Mouse (Mus musculus) retina, embryonic 14.5 days (tissue): Measurements from ENCODE around the gene Clybl.

Source experiments
- DNase-seq: peaks from one replicate; pipeline ENCODE4 v3.0.0-alpha.2; 2015; ENCODE audit warnings: low spot score

Clybl gene

GRCm38 (mm10) chr14:122200247-122200885 lies 18.9 kb downstream of the Clybl start:
- no peak for DNase-seq

DNA sequence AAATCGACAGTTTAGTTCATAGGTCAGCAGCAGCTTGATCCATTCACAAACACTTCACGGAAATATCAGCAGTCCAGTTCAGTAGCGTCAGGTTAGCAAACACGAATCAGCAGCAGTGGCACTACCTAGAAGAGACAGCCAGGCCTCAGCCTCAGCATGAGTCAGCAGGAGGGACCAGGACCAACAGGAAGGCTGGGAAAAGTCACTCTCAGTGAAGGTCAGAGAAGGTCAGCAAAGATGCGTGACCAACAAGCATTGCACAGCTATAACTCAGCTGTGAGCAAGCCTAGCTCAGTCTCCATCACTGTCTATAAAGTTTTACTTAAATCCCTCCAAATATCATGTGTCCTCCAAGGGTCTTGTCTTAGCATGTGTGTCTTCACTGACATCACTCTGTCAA lies 27.7 kb downstream of the Clybl start:
- no peak for DNase-seq

- no peak for DNase-seq
These were observed 32.1 kb downstream of the Clybl start for GRCm38 (mm10) chr14:122213590-122213989.

DNA sequence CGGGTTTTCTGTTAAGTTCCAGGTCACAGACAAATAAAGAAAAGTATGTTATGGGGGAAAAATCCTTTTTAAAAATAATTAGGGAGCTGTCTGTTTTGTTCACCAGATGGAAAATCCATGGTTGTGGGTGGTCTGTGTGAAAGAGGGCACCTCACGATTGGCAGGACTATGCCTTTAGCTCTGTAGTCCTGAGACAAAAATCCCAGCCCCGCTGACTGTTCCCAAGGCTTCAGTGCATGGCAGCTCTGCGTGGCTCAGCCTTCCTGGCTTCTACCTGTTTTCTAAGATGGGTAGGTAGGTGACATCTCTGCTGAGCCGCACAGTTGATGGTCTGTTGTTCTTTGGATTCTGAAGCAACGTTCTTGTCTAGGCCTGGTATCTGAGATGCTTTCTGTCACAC lies 32.6 kb downstream of the Clybl start:
- DNase-seq = no peak

DNA sequence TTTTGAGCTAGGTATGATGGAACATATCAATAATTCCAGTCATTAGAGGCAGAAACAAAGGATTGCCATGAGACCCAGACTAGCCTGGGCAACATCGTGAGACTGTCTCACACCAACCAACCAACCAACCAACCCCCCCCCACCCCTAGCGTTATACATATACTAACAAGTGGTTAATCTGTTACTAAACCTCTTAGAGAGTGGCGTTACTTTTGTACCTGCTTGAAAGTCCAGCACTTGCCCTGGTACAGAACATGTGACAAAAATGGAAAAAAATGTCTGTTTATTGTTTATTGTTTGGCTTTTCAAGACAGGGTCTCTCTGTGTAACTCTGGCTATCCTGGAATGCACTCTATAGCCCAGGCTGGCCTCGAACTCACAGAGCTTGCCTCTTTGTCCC lies 35.7 kb downstream of the Clybl start:
- DNase-seq = no peak

GRCm38 (mm10) chr14:122222934-122223374 lies 41.5 kb downstream of the Clybl start:
- DNase-seq = no peak

GRCm38 (mm10) chr14:122223461-122224102 lies 42.1 kb downstream of the Clybl start:
- peak; percentile 98 for DNase-seq

DNA sequence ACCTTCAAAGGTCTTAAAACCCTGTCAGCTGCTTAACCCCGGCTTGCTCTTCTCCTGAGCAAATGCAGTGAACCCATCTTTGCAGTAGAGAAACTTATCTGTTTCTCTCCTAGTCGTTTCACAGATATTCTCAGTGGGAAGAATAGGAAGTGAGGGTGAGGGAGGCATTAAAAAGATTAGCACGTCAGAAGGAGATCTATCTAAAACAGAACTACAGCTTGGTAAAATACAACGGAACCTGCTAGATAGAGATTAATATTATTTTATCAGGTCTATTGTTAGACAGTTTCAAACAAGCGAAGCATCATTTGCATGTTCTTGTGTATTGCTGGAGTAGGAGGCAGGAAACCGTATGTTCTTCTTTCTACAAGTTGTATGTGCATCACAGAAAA lies 42.6 kb downstream of the Clybl start:
- DNase-seq = no peak

DNA sequence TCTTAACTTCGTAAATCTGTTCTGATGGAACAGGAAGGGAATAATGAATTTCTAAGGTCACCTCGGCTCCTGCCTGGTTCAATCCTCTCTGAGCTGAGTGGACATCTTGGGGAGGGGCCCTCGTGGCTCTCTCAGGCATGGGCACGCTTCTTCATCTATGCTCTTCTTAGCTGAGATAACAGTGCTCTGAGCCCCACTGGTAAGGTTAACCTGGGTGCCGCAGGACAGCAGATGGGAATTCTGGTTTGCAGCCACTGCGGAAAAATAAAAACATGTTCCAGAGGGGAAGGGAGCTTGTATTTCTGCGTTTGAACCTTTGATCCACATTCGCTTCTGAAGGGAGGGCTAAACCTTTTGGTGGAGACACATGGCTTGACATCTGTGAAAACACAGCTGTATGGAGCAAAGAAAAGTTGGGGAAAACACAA lies 43.0 kb downstream of the Clybl start:
- peak; percentile 13 for DNase-seq

GRCm38 (mm10) chr14:122225479-122226132 lies 44.1 kb downstream of the Clybl start:
- peak; percentile 37 for DNase-seq

DNA sequence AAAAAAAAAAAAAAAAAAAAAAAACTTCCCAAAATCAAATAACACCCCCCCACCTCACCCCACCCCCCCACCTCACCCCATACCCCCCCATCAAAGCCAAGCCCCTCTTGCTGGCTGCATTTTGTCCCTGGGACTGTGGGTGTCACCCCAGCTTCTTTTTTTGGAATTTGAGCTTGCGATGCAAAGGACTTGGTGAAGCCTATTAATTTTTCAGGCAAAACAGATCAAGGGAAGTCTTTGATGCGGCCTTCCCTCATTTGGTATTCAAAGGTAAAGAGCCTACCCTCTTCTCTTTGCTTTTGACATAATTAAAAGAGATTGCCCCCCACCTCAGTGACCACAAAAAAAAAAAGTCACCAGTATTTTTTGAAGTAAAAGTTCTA lies 44.6 kb downstream of the Clybl start:
- DNase-seq = peak; percentile 55

DNA sequence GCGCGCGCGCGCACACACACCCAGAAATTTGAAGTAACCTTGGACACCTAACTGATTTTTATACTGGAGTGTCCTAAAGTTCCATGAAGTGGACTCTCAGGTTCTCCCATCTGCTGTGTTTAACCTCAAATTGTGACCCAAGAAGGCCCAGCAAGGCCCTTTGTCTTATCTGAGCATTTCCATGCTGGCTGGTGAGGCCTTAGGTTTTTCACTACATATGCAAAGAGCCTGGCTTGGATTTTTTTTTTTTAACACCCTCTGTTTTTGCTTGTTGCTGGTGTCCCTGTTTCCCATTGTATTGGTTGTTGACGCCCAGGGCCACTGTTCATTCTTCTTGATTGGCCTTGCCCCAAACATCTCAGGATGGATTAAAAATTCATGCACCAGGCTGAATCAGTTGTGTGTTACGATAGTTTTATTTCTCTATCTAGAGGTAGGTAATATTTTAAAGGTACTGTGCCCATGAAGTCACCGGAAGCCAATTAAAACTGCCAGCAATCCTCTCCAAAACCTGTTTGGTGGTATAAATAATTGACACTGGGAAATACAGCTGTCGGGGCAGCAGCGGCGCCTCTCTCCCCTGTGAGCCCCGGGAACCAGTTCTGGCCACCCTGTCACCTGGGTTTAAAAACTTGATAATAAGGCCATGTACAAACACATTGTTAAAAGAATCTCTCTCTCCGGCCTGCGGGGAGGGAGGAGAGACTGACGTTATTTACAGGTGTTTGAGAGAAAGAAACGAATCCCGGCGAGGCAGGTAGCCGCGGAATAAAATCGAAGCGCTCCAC lies 45.4 kb downstream of the Clybl start:
- DNase-seq = peak; percentile 37

GRCm38 (mm10) chr14:122227454-122227951 lies 46.0 kb downstream of the Clybl start:
- DNase-seq = peak; percentile 59

- peak; percentile 89 for DNase-seq
These were observed 47.5 kb downstream of the Clybl start for GRCm38 (mm10) chr14:122228816-122229551.

GRCm38 (mm10) chr14:122229988-122230387 lies 48.5 kb downstream of the Clybl start:
- DNase-seq = peak; percentile 34

DNA sequence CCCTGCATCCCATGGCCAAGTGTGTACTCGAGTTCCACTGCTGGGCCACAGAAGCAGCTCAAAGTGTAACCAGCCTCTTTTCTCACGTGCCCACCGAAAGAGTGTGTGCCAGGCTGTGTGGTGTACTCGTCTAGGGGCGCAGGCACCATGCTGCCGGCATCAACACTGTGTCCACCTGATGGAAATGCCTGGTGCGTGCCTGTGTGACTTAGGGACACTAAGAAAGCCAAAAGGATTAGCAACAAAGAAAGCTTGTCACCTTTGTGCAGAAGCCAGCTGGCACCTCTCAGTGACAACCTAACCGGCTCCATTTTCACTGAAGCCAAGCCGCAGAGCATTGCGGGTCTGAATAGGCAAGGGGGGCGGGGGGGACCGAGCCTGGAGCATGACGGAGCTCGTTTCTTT lies 49.1 kb downstream of the Clybl start:
- DNase-seq = peak; percentile 69

DNA sequence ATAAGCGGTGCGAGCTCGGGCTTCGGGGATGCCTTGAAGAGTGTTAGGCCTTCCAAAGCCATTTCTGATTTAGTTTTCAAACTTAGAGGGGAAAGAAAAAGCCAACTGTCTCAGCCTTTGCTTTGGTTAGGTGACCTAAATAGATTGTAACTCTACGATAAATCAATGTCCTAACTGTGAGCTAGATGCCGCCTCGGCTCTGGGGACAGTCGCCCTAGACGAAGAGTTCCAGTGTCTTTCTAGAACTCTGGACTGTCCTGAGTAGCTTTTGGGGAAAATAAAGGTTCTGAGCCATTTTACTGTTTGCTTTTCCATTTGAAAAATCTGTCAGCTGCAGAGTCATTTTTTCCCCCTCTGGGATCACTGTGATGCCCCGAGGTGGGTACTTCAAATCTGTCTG lies 49.6 kb downstream of the Clybl start:
- no peak for DNase-seq

- no peak for DNase-seq
These were observed 51.8 kb downstream of the Clybl start for GRCm38 (mm10) chr14:122233212-122233714.

- DNase-seq = no peak
These were observed 62.4 kb downstream of the Clybl start for GRCm38 (mm10) chr14:122243874-122244273.

- no peak for DNase-seq
These were observed 65.7 kb downstream of the Clybl start for GRCm38 (mm10) chr14:122246919-122247859.
